Mouse (Mus musculus) C2C12 (cell line): Measurements from ENCODE around the gene Mpg.

Experiments
- CTCF ChIP-seq: IDR thresholded peaks from one replicate; pipeline ENCODE4 v1.5.1; 2011; ENCODE audit not compliant: control insufficient read depth, insufficient read depth, insufficient read length
- MAX ChIP-seq: IDR thresholded peaks from one replicate; pipeline ENCODE4 v1.6.1; 2011; ENCODE audit warnings: mild to moderate bottlenecking, control low read depth

DNA sequence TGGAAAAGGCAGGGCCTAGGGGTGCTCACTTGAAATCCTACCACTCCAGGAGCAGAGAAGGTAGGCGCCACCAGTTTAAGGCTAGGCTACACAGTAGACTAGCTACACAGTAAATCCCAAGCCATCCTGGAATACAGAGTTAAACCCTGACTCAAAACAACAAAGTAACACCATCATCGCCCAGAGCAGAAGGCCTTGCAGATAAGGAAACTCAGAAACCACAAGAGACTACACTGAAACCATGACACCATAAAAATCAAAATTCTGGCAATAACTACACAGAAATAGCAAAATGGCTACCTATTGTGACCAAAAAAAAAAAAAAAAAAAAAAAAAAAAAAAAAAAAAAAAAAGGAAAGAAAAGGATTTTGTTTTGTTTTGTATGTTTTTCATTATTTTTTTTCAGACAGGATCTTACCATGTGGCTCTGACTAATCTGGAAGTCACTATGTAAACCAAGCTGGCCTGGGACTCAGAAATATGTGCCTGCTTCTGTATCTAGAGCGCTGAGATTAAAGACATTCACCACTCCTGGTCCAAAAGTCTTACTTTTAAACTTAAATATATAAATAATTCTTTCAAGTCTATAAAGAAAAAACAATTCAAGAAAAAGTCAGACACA is 38.9 kb downstream of the Mpg start:
- TF ChIP-seq CTCF, result no peak
- TF ChIP-seq MAX, result no peak
